Mouse (Mus musculus) mesoderm, embryonic 11.5 days (tissue): ENCODE results near the gene Inhbb.
A peak's percentile ranks its signal among the peaks of the same experiment; 100 is the strongest.

Source experiments
- DNase-seq: peaks from one replicate; pipeline ENCODE4 v3.0.0-alpha.2; 2012; ENCODE audit warnings: low read depth, low spot score

Gene Inhbb

GRCm38 (mm10) chr1:119420189-119420983 is 1.7 kb downstream of the Inhbb start:
- DNase-seq = no peak

GRCm38 (mm10) chr1:119419151-119420105 is 2.6 kb downstream of the Inhbb start:
- no peak for DNase-seq

GRCm38 (mm10) chr1:119417991-119418390 is 4.1 kb downstream of the Inhbb start:
- no peak for DNase-seq

GRCm38 (mm10) chr1:119417542-119417941 is 4.5 kb downstream of the Inhbb start:
- DNase-seq = no peak

GRCm38 (mm10) chr1:119416610-119417009 is 5.4 kb downstream of the Inhbb start:
- no peak for DNase-seq

- no peak for DNase-seq
These were observed 5.9 kb downstream of the Inhbb start for GRCm38 (mm10) chr1:119416177-119416576.

GRCm38 (mm10) chr1:119415151-119415550 is 6.9 kb downstream of the Inhbb start:
- DNase-seq = no peak

- no peak for DNase-seq
These were observed 11.4 kb downstream of the Inhbb start for GRCm38 (mm10) chr1:119410661-119411060.

- DNase-seq = no peak
These were observed 12.4 kb downstream of the Inhbb start for GRCm38 (mm10) chr1:119409599-119410168.

GRCm38 (mm10) chr1:119409106-119409505 is 12.9 kb downstream of the Inhbb start:
- DNase-seq = no peak

GRCm38 (mm10) chr1:119407691-119408315 is 14.2 kb downstream of the Inhbb start:
- no peak for DNase-seq

- DNase-seq = no peak
These were observed 17.2 kb downstream of the Inhbb start for GRCm38 (mm10) chr1:119404798-119405197.

- no peak for DNase-seq
These were observed 17.7 kb downstream of the Inhbb start for GRCm38 (mm10) chr1:119404341-119404740.

- DNase-seq = no peak
These were observed 20.8 kb downstream of the Inhbb start for GRCm38 (mm10) chr1:119401249-119401648.

- DNase-seq = no peak
These were observed 23.4 kb downstream of the Inhbb start for GRCm38 (mm10) chr1:119398640-119399039.

- no peak for DNase-seq
These were observed 24.2 kb downstream of the Inhbb start for GRCm38 (mm10) chr1:119397839-119398238.

- no peak for DNase-seq
These were observed 30.7 kb downstream of the Inhbb start for GRCm38 (mm10) chr1:119391311-119391710.

GRCm38 (mm10) chr1:119390676-119391075 is 31.4 kb downstream of the Inhbb start:
- no peak for DNase-seq

- DNase-seq = no peak
These were observed 32.1 kb downstream of the Inhbb start for GRCm38 (mm10) chr1:119389771-119390500.

- DNase-seq = peak; percentile 83
These were observed 33.2 kb downstream of the Inhbb start for GRCm38 (mm10) chr1:119388664-119389396.
